21 mouse cellular contexts compared by ENCODE assay signal in genomic region chr3:145995489-145995888, GRCm38 (mm10). TPM values are rescaled to one million over a fixed set of nuclear protein-coding genes. Genes with fewer than 3 reads are reported as not detected.
DNase-seq lines count a peak whose midpoint lies in the region; ATAC-seq and TF ChIP-seq lines count a peak whose summit lies in the region.
"Had no signal": no experiment of that assay in that cellular context is flagged by ENCODE, and none has a peak within 500 bp of the region (broad histone marks: within the 10 kb centered on the region; RNA-seq: fewer than 3 reads in every experiment).

No protein-coding gene starts in this region.

- ATAC-seq in kidney, embryonic 14.5 days (ENCODE audit: low FRiP score, low TSS enrichment) = no peak
- no peak for ATAC-seq in midbrain, embryonic 15.5 days (replicated peaks)
- ATAC-seq: forebrain, embryonic 15.5 days; hindbrain, postnatal 0 days; intestine, postnatal 0 days; midbrain, embryonic 16.5 days had no signal

- no peak overlapping the region for H3K9ac ChIP-seq in kidney, embryonic 14.5 days (ENCODE audit: low read depth, low read length)
- H3K9ac ChIP-seq in midbrain, embryonic 15.5 days = no peak overlapping the region
- H3K9ac ChIP-seq: forebrain, embryonic 15.5 days; lung, embryonic 14.5 days; neural tube, embryonic 15.5 days had no signal

- H3K36me3 ChIP-seq in kidney, embryonic 14.5 days (ENCODE audit: control insufficient read depth, insufficient read depth, low read length) = peaks cover 4% of the 10 kb centered on the region; the same call in 1 of the 2 replicates
- H3K36me3 ChIP-seq in midbrain, embryonic 15.5 days (replicated peaks) = no peaks in the 10 kb centered on the region
- H3K36me3 ChIP-seq: forebrain, embryonic 15.5 days had no signal

- no peak for TF ChIP-seq CTCF in gastrocnemius, adult 2 months (IDR thresholded peaks at IDR 0.05)

- H3K4me3 ChIP-seq in gastrocnemius, adult 2 months = no peak overlapping the region
- H3K4me3 ChIP-seq in kidney, embryonic 14.5 days (ENCODE audit: low read length) = no peak overlapping the region
- no peak overlapping the region for H3K4me3 ChIP-seq in midbrain, embryonic 15.5 days
- H3K4me3 ChIP-seq: forebrain, embryonic 15.5 days; megakaryocyte, embryonic 14.5 days; neural tube, embryonic 15.5 days had no signal

- intact Hi-C loops in gastrocnemius, adult 2 months (cut with DNase I) = no loop called here

- H3K4me2 ChIP-seq in kidney, embryonic 14.5 days (replicated peaks; ENCODE audit: low read depth, low read length) = no peak overlapping the region
- no peak overlapping the region for H3K4me2 ChIP-seq in midbrain, embryonic 15.5 days
- H3K4me2 ChIP-seq: forebrain, embryonic 15.5 days; lung, embryonic 14.5 days; neural tube, embryonic 15.5 days had no signal

- no peaks in the 10 kb centered on the region for H3K9me3 ChIP-seq in kidney, embryonic 14.5 days (ENCODE audit: control insufficient read depth, low read length)
- no peaks in the 10 kb centered on the region for H3K9me3 ChIP-seq in midbrain, embryonic 15.5 days
- H3K9me3 ChIP-seq: forebrain, embryonic 15.5 days; megakaryocyte, embryonic 14.5 days; neural tube, embryonic 15.5 days had no signal

- H3K4me1 ChIP-seq in kidney, embryonic 14.5 days (ENCODE audit: control insufficient read depth, insufficient read depth, low read length) = 0 out of 2 replicates have a peak, but pooled peaks cover 6% of the 10 kb centered on the region
- no peaks in the 10 kb centered on the region for H3K4me1 ChIP-seq in midbrain, embryonic 15.5 days
- H3K4me1 ChIP-seq: forebrain, embryonic 15.5 days; neural tube, embryonic 15.5 days had no signal

- DNase-seq in gastrocnemius, adult 2 months = no peak
- DNase-seq in gastrocnemius, postnatal 10 days = no peak
- peak; percentile 48 for DNase-seq in kidney, adult 9 months
- peak; percentile 5 for DNase-seq in 3T3-L1 (ENCODE audit: low read depth, low spot score)
- peak; percentile 81 for DNase-seq in fat pad, adult 2 months (ENCODE audit: extremely low read depth, low read depth, low spot score)
- no peak for DNase-seq in left cerebral cortex, adult 8-10 months (ENCODE audit: low spot score in 2 of 2)
- DNase-seq: cerebellum, adult 18-20 months; kidney, postnatal 14 days; left cerebral cortex, postnatal 4 days; liver; lung, embryonic 14.5 days; spleen, adult 18-20 months; thymus, postnatal 4 days had no signal

- H3K27ac ChIP-seq in gastrocnemius, adult 2 months = peak overlapping the region; percentile 58
- H3K27ac ChIP-seq in kidney, embryonic 14.5 days (ENCODE audit: low read depth, low read length) = no peak overlapping the region
- no peak overlapping the region for H3K27ac ChIP-seq in midbrain, embryonic 15.5 days
- H3K27ac ChIP-seq: forebrain, embryonic 15.5 days; hindbrain, postnatal 0 days; neural tube, embryonic 15.5 days had no signal

- WGBS in kidney, embryonic 14.5 days = 76% methylated on average over 5 of the region's 5 CpGs
- WGBS in midbrain, embryonic 15.5 days = 93% methylated on average over 5 of the region's 5 CpGs

- H3K27me3 ChIP-seq in kidney, embryonic 14.5 days (ENCODE audit: control insufficient read depth, insufficient read depth, low read length) = no peaks in the 10 kb centered on the region
- H3K27me3 ChIP-seq in midbrain, embryonic 15.5 days (replicated peaks) = no peaks in the 10 kb centered on the region
- H3K27me3 ChIP-seq: forebrain, embryonic 15.5 days; megakaryocyte, embryonic 14.5 days; neural tube, embryonic 15.5 days had no signal

RNA-seq across cellular contexts. Expression of gene Syde2, which starts 7.8 kb away (rescaled TPM):
- 1 to 10 TPM in 1 of 2 experiments, under 1 TPM in 1; 0.97 to 1.1 TPM for total RNA-seq in gastrocnemius, adult 2 months (2021)
- 1 to 10 TPM; 2.5 to 2.6 TPM for total RNA-seq in gastrocnemius, postnatal 10 days (2021)
- 2.3 and 2.6 TPM in 2 replicates for polyA plus RNA-seq in kidney, embryonic 14.5 days (2014; fragmentation: Nextera tagmentation; extraction: Ambion mirVana)
- total RNA-seq in left cerebral cortex, adult 8-10 months (2022) = 1 to 10 TPM; 2.4 to 3.4 (median 3.1) TPM
- polyA plus RNA-seq in midbrain, embryonic 15.5 days (2015; fragmentation: Nextera tagmentation; extraction: Ambion mirVana) = 0.34 and 0.74 TPM in 2 replicates

RNA-seq across cellular contexts. Expression of gene 2410004B18Rik, which starts 57.7 kb away (rescaled TPM):
- total RNA-seq in gastrocnemius, adult 2 months (2021) = 10 to 100 TPM; 18.2 to 19.6 TPM
- total RNA-seq in gastrocnemius, postnatal 10 days (2021) = 10 to 100 TPM; 13.8 to 14.0 TPM
- 55.7 and 63.5 TPM in 2 replicates for polyA plus RNA-seq in kidney, embryonic 14.5 days (2014; fragmentation: Nextera tagmentation; extraction: Ambion mirVana)
- 10 to 100 TPM; 26.4 to 34.7 (median 31.2) TPM for total RNA-seq in left cerebral cortex, adult 8-10 months (2022)
- 78.6 and 85.6 TPM in 2 replicates for polyA plus RNA-seq in midbrain, embryonic 15.5 days (2015; fragmentation: Nextera tagmentation; extraction: Ambion mirVana)

Comparison
In these comparisons a context has a peak if more than half of its experiments do, and no peak if none do; other contexts are left out.
1. DNase-seq: peak in kidney, adult 9 months (single experiment), 3T3-L1 (single experiment) and fat pad, adult 2 months (single experiment); none in gastrocnemius, adult 2 months (single experiment), gastrocnemius, postnatal 10 days (single experiment) and left cerebral cortex, adult 8-10 months (0 of 2).